Mouse (Mus musculus) forebrain, embryonic 15.5 days (tissue): ENCODE results near the gene Tmem161b. TPM values are rescaled to one million over a fixed set of nuclear protein-coding genes. Genes with fewer than 3 reads are reported as not detected.
"Not testable (repeated sequence)": the region's sequence is repeated elsewhere in the genome, so short reads cannot be mapped to it uniquely, and the experiment has no call there.

ENCODE experiments used
- ATAC-seq: fragments of 200-750 bp; cut with Nextera tagmentation; replicated peaks from 2 replicates; pipeline ENCODE4 v1.8.0; 2017; ENCODE audit warnings: mild to moderate bottlenecking, moderate TSS enrichment, moderate library complexity
- H3K27ac ChIP-seq: fragments of 300-500 bp; sonication (generic); replicated peaks from 2 replicates; pipeline ENCODE4 v1.5.1; 2015; ENCODE audit warnings: mild to moderate bottlenecking, inconsistent platforms
- H3K27me3 ChIP-seq: fragments of 300-500 bp; sonication (generic); 2 replicates; pipeline ENCODE4 v1.6.1; 2015; ENCODE audit warnings: inconsistent platforms
- H3K36me3 ChIP-seq: fragments of 300-500 bp; sonication (generic); 2 replicates; pipeline ENCODE4 v1.6.1; 2015; ENCODE audit warnings: mild to moderate bottlenecking, inconsistent platforms
- H3K4me1 ChIP-seq: fragments of 300-500 bp; sonication (generic); 2 replicates; pipeline ENCODE4 v1.6.1; 2015; ENCODE audit warnings: inconsistent platforms
- H3K4me2 ChIP-seq: fragments of 300-500 bp; sonication (generic); replicated peaks from 2 replicates; pipeline ENCODE4 v1.6.1; 2015; ENCODE audit warnings: mild to moderate bottlenecking, inconsistent platforms
- H3K4me3 ChIP-seq: fragments of 300-500 bp; sonication (generic); 2 replicates; pipeline ENCODE4 v1.5.1; 2015; ENCODE audit warnings: mild to moderate bottlenecking, inconsistent platforms
- H3K9ac ChIP-seq: fragments of 300-500 bp; sonication (generic); replicated peaks from 2 replicates; pipeline ENCODE4 v1.6.1; 2015; ENCODE audit warnings: mild to moderate bottlenecking, inconsistent platforms
- H3K9me3 ChIP-seq: fragments of 300-500 bp; sonication (generic); 2 replicates; pipeline ENCODE4 v1.6.1; 2016; ENCODE audit warnings: inconsistent platforms
- WGBS: fragments of 180-500 bp; shearing (Covaris S2); methylation state at CpG from one replicate; pipeline ENCODE4 v1.1.7; 2015; ENCODE audit warnings: mixed read lengths; 5-methylcytosine and 5-hydroxymethylcytosine counted together
- polyA plus RNA-seq: library from polyadenylated mRNA; unstranded; fragments of >200 nt; fragmentation: Nextera tagmentation; extraction: Ambion mirVana; gene quantifications from 2 replicates; pipeline ENCODE4 v1.2.1, GENCODE M21; 2015

Tmem161b gene
- 24.4 and 25.5 TPM in 2 replicates for polyA plus RNA-seq

DNA sequence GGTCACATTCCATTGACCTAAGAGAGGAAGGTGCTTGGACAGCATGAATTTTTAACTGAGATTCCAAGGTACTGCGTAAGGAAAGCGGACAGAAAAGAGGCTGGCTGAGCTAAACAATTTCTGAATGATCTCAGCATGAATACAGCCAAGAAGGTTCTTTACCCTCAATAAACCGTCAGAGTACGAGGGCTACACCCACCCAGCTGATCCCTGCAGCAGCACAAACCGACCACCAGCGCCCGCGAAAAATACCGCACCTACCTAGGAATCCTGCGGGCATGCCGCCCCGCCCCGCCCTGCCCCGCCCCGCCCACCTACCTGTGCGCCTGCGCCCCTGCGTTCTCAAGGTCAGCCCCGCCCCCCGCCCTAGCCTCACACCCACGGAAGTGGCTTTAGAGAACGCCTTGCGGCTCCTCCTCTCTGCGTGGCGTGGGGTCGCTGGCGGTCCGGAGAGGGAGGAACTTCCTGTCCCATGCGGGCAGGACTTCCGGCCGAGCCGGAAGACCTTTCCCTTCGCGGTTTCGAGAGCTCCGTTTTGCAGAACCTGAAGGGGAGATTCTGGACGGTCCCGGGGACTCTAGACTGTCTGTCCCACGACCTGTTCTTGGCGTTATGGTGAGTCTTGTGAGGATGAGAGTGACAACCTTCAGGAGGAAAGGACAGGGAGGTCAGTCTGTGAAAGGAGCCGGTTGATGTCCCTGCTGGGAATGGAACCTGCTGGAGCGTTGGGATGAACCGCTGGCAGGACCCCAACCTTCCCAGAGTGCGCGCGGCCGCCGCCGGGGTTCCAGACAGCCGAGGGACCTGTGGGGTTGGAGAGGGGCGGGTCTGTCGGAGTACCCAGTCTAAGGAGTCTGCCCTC is at the start of gene Tmem161b:
Tmem161b (plus strand) TSS at position 477 of the 862 bp plus-strand sequence.
- Histone ChIP-seq H3K4me1 (peaks cover 37% of the 10 kb centered on the region), H3K4me2 (peak within 1 kb of the TSS; percentile 92), H3K36me3 (no peaks in the 10 kb centered on the region), H3K27ac (peak within 1 kb of the TSS; percentile 88), H3K27me3 (no peaks in the 10 kb centered on the region), H3K9ac (peak within 1 kb of the TSS; percentile 73), H3K9me3 (no peaks in the 10 kb centered on the region), H3K4me3 (peak within 1 kb of the TSS; percentile 69)
- WGBS = under 1% methylated on average over 44 of the region's 52 CpGs
- ATAC-seq = peak; percentile 99

DNA sequence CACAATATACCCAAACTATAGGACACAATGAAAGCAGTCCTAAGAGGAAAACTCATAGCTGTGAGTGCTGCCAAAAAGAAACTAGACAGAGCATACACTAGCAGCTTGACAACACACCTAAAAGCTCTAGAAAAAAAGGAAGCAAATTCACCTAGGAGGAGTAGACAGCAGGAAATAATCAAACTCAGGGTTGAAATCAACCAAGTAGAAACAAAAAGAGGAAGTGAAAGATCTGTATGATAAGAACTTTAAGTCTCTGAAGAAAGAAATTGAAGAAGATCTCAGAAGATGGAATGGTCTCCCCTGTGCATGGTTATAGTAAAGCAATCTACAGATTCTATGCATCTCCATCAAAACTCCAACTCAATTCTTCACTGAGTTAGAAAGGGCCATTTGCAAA is 36.3 kb upstream of the Tmem161b start:
- not testable (repeated sequence) for H3K9me3 ChIP-seq, H3K4me3 ChIP-seq, H3K27me3 ChIP-seq, H3K36me3 ChIP-seq, ATAC-seq, H3K9ac ChIP-seq, H3K4me1 ChIP-seq, H3K27ac ChIP-seq, H3K4me2 ChIP-seq

DNA sequence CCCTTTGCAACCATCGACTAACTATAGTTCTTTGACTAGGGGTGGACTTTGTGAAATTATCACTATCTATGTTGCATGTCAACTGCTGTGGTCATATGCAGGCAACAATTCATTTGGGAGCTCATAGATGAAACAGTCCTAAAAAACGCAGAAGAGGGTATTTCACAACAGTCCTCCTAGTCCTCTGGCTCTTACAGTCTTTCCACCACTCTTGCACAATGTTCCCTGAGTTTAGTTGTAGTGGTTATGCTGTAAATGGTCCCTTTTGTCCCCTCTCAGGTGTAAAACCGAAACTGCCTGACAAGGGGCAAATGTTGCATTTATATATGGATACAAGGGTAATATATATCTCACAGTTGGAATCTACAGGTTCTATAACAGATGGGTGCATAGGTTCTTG is 29.4 kb upstream of the Tmem161b start:
- no peak overlapping the region for H3K4me2 ChIP-seq
- 87% methylated on average over 3 of the region's 3 CpGs for WGBS
- no peak overlapping the region for H3K4me3 ChIP-seq
- no peaks in the 10 kb centered on the region for H3K36me3 ChIP-seq
- ATAC-seq = no peak
- no peaks in the 10 kb centered on the region for H3K4me1 ChIP-seq
- H3K27ac ChIP-seq = no peak overlapping the region
- no peaks in the 10 kb centered on the region for H3K9me3 ChIP-seq
- no peak overlapping the region for H3K9ac ChIP-seq
- H3K27me3 ChIP-seq = no peaks in the 10 kb centered on the region

DNA sequence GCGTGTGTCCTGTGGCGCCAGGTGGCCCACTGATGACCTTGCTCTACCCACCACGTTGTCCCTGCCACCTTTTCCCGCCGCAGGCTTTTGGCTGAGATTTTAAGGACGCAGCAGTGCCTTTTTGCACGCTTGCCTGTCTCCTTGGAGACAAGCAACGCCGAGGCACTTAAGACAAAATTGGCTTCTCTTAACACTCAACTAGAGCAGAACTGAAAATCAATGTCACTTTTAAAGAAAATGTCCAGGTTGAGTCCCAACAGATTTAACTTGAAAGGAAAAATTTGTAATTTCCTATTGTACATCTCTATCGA is 541 bp downstream of the Tmem161b start:
- Histone ChIP-seq H3K9ac (peak overlapping the region; percentile 73), H3K36me3 (no peaks in the 10 kb centered on the region), H3K27me3 (no peaks in the 10 kb centered on the region), H3K9me3 (no peaks in the 10 kb centered on the region), H3K4me1 (peaks cover 37% of the 10 kb centered on the region), H3K4me3 (peak overlapping the region; percentile 69), H3K27ac (peak overlapping the region; percentile 88), H3K4me2 (peak overlapping the region; percentile 92)
- ATAC-seq = no peak
- 2% methylated on average over 10 of the region's 10 CpGs for WGBS

DNA sequence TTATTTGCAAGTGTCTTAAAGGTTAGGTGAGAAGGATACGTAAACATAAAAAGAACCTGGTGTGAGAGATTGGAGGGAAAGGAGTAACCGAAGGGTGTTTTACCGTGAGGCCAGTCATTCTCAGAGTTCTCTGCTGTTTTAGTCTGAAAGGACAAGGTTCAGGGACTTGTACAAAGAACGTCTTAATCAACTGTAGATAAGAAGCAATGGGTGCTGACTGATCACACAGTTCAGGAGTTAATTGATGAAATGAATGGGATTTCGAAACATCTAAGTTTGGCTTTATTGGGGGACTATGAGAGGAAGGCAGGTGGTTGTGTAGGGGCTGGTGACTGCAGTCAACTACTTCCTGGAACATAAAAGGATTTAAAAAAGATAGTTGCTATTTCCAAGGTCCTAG is 922 bp downstream of the Tmem161b start:
- Histone ChIP-seq H3K9ac (peak overlapping the region; percentile 73), H3K9me3 (no peaks in the 10 kb centered on the region), H3K4me1 (peaks cover 37% of the 10 kb centered on the region), H3K4me3 (peak overlapping the region; percentile 69), H3K36me3 (0 out of 2 replicates have a peak, but pooled peaks cover under 1% of the 10 kb centered on the region), H3K27me3 (no peaks in the 10 kb centered on the region), H3K27ac (peak overlapping the region; percentile 88), H3K4me2 (peak overlapping the region; percentile 92)
- WGBS = 40% methylated on average over 5 of the region's 5 CpGs
- ATAC-seq = no peak

DNA sequence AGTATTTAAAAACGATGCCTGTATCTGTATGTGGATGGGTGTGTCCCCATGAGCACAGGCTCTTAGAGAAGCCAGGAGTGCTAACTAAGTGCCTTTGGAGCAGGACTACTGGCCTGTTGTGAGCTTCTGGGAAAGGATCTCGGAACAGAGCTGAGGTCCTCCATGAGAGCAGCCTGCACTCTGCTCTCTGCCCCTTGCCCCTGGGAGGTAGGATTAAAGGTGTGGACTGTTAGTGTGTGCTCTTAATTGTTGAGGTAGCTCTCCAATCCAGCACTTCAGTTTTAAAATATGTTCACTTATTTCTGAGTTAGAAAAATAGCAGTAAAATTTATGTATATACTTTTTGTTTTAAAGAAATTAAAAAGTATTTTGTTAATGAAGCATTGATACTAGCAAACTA is 11.9 kb downstream of the Tmem161b start:
- peaks cover 20% of the 10 kb centered on the region for H3K36me3 ChIP-seq
- 80% methylated on average over 2 of the region's 2 CpGs for WGBS
- peaks cover 18% of the 10 kb centered on the region for H3K9me3 ChIP-seq

DNA sequence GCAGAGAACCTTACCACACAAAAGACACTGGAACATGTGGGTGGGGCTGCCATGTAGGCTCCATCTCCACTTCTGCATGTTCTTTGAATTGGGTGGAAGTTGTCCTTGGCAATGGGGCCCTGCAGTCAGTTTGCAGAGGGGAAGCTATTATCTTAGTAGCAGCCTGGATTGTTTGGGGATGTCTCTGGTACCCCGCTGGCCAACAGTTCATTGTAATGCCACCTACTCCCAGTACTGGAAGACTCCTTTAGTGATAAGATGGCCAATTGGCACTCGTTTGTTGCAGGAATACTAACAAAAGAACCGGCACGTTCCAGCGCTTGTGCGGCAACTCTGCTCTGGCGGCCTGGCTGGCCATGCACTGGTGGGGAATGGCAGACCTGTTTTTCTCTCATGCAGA is 14.7 kb downstream of the Tmem161b start:
- no peak overlapping the region for H3K9ac ChIP-seq
- no peaks in the 10 kb centered on the region for H3K27me3 ChIP-seq
- no peaks in the 10 kb centered on the region for H3K4me1 ChIP-seq
- H3K27ac ChIP-seq = no peak overlapping the region
- 96% methylated on average over 7 of the region's 7 CpGs for WGBS
- peaks cover 17% of the 10 kb centered on the region for H3K36me3 ChIP-seq
- no peak overlapping the region for H3K4me3 ChIP-seq
- H3K9me3 ChIP-seq = peaks cover 18% of the 10 kb centered on the region
- no peak overlapping the region for H3K4me2 ChIP-seq
- ATAC-seq = no peak

More for the DNA sequence above, 11.9 kb downstream of the Tmem161b start:
- Histone ChIP-seq H3K27me3 (no peaks in the 10 kb centered on the region), H3K4me1 (no peaks in the 10 kb centered on the region), H3K27ac (no peak overlapping the region), H3K9ac (no peak overlapping the region), H3K4me3 (no peak overlapping the region), H3K4me2 (no peak overlapping the region)
- ATAC-seq = no peak

DNA sequence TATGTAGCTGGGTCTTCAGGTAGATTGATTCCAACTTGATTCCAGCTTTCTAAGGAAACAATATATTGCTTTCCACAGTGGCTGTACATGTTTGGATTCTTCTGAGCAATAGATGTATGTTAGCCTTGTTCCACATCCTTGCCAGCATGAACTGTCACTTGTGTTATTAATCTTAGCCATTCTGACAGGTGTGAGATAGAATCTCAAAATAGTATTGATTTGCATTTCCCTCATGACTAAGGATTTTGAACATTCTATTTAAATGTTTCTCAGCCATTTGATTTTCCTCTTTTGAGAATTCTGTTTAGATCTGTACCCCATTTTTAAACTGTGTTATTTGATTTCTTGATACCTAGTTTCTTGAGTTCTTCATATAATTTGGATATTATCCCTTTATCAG is 16.1 kb downstream of the Tmem161b start:
- Histone ChIP-seq H3K27me3 (no peaks in the 10 kb centered on the region), H3K27ac (no peak overlapping the region), H3K4me2 (no peak overlapping the region), H3K36me3 (peaks cover 17% of the 10 kb centered on the region), H3K9me3 (peaks cover 18% of the 10 kb centered on the region), H3K4me1 (no peaks in the 10 kb centered on the region), H3K4me3 (no peak overlapping the region), H3K9ac (no peak overlapping the region)
- no peak for ATAC-seq

DNA sequence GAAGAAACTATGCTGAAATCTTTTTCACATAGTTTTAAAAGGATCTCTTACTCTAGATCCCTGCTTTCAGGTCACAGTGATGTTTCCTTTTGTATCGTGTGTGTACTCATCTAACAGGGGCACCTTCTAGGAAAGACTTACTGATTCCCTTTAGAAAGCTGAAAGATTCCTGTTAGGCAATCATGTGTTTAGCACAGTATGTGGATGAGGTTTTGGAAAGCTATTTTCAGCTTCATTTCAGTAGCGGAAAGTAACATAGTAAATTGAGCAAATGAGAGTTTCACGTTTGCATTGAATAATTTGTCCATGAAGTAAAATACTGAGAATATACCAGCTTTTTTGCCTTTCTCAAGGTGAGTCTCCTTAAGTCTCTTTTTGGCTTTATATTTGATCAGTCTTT is 26.0 kb downstream of the Tmem161b start:
- H3K36me3 ChIP-seq = no peaks in the 10 kb centered on the region
- WGBS = 74% methylated on average over 3 of the region's 3 CpGs
- H3K9ac ChIP-seq = no peak overlapping the region
- no peak overlapping the region for H3K4me3 ChIP-seq
- no peak overlapping the region for H3K27ac ChIP-seq
- no peak overlapping the region for H3K4me2 ChIP-seq
- no peaks in the 10 kb centered on the region for H3K9me3 ChIP-seq
- no peak for ATAC-seq
- H3K4me1 ChIP-seq = 0 out of 2 replicates have a peak, but pooled peaks cover 4% of the 10 kb centered on the region
- no peaks in the 10 kb centered on the region for H3K27me3 ChIP-seq

DNA sequence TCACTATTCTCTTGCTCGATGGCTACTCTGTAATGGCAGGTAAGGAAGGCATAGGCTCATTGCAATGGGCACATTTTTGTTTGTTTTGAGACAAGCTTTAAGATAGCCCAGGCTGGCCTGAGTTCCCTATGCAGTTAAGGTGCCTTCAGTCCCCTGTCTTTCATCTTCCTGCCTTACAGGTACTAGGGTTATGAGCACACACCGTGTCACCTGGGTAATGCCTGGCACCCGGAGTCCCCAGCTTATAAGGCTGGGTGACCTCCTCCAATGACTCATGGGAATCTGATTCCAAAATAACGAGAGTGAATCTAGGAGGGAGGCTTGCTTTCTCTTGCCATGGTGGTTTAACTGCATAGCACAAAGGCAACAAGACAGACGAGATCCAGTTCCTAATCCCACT is 29.2 kb downstream of the Tmem161b start:
- Histone ChIP-seq H3K27ac (no peak overlapping the region), H3K27me3 (no peaks in the 10 kb centered on the region), H3K4me2 (no peak overlapping the region), H3K4me3 (no peak overlapping the region), H3K4me1 (0 out of 2 replicates have a peak, but pooled peaks cover 4% of the 10 kb centered on the region), H3K9ac (no peak overlapping the region), H3K9me3 (no peaks in the 10 kb centered on the region), H3K36me3 (peaks cover 2% of the 10 kb centered on the region; the same call in 1 of the 2 replicates)
- ATAC-seq = no peak
- WGBS = 64% methylated on average over 5 of the region's 5 CpGs

DNA sequence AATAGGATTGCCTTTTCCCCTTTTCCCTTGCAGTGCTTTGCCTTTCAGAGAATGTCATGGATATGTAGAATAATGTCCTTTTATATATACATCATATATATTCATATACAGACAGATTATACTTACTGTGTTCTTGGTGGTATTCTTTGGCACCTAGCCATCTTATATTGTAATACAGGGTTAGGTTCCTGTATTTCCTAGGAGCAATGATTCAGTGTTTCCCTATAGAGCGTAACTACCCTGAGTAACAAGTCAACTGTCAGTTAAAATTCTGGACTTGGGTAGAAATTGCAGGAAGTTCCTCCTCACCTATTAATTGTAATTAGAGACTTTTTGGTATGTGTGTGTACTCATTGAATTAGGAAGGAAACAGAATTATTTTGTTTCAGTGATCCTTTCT is 33.0 kb downstream of the Tmem161b start:
- Histone ChIP-seq H3K36me3 (peaks cover 8% of the 10 kb centered on the region), H3K4me1 (no peaks in the 10 kb centered on the region), H3K4me2 (no peak overlapping the region), H3K27ac (no peak overlapping the region), H3K9me3 (no peaks in the 10 kb centered on the region), H3K27me3 (no peaks in the 10 kb centered on the region), H3K9ac (no peak overlapping the region), H3K4me3 (no peak overlapping the region)
- 98% methylated on average over 1 of the region's 1 CpGs for WGBS
- ATAC-seq = no peak

DNA sequence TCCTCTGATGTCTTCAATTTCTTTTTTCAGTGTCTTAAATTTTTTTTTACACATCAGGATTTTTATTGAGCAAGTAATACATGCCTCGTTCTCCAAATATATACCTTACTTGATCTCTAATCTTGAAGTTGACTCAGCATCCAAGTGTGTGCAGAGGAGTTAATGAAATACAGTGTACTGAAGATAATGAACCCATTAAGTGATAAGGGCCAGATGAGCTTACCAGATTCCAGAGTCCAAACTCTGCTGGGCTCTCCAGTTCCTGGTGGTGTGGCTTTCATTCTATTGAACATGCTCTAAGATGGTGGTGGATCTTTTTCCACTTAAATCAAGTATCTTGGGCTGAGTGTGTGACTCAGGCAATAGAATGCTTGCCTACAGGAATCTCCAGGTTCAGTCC is 42.3 kb downstream of the Tmem161b start:
- ATAC-seq, H3K27me3 ChIP-seq, H3K27ac ChIP-seq, H3K4me1 ChIP-seq, H3K4me3 ChIP-seq, H3K4me2 ChIP-seq, H3K9me3 ChIP-seq, H3K9ac ChIP-seq: not testable (repeated sequence)
- WGBS = 96% methylated on average over 1 of the region's 1 CpGs
- peaks cover 31% of the 10 kb centered on the region for H3K36me3 ChIP-seq

DNA sequence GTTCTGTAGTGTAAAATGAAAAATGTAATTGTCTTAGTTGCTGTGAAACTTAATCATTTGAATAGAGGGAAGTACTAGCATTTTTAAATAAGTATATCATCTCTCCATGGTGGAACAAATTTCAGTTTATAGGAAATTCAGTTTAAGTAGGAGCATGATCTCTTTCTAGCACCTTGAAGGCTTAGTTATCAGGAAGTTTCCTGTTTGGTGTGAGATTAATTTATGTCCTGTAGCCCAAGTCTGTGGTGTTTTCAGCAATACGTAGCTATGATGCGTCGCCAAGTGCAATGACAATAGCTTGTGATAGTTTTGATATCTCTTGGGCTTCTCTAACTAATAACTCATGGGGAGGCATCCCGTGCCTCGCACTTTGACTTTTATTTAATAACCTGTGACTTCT is 54.1 kb downstream of the Tmem161b start:
- WGBS = 96% methylated on average over 5 of the region's 5 CpGs
- H3K27ac ChIP-seq = no peak overlapping the region
- no peaks in the 10 kb centered on the region; the same call in 1 of the 2 replicates for H3K36me3 ChIP-seq

More for the DNA sequence above, 54.1 kb downstream of the Tmem161b start:
- H3K27me3 ChIP-seq = no peaks in the 10 kb centered on the region
- H3K4me3 ChIP-seq = no peak overlapping the region
- no peak overlapping the region for H3K9ac ChIP-seq
- ATAC-seq = no peak
- H3K4me1 ChIP-seq = no peaks in the 10 kb centered on the region
- no peaks in the 10 kb centered on the region for H3K9me3 ChIP-seq
- H3K4me2 ChIP-seq = no peak overlapping the region
